Mouse (Mus musculus) hindbrain, embryonic 11.5 days (tissue): ENCODE results near the gene Gm21425. TPM values are rescaled to one million over a fixed set of nuclear protein-coding genes. Genes with fewer than 3 reads are reported as not detected.
"Not testable (repeated sequence)": the region's sequence is repeated elsewhere in the genome, so short reads cannot be mapped to it uniquely, and the experiment has no call there.

ENCODE experiments used
- ATAC-seq: fragments of 200-750 bp; cut with Nextera tagmentation; 2 replicates; pipeline ENCODE4 v1.8.0; 2017; ENCODE audit warnings: mild to moderate bottlenecking, moderate TSS enrichment, moderate library complexity; ENCODE audit not compliant: low FRiP score
- DNase-seq: peaks from one replicate; pipeline ENCODE4 v3.0.0-alpha.2; 2015; ENCODE audit warnings: low spot score
- H3K27ac ChIP-seq: fragments of 300-500 bp; sonication (generic); 2 replicates; pipeline ENCODE4 v1.5.1; 2014; ENCODE audit warnings: mild to moderate bottlenecking, low read depth, low read length
- H3K27me3 ChIP-seq: fragments of 300-500 bp; sonication (generic); 2 replicates; pipeline ENCODE4 v1.6.1; 2014; ENCODE audit warnings: mild to moderate bottlenecking, low read length, moderate library complexity, mixed read lengths; ENCODE audit not compliant: control insufficient read depth, insufficient read depth
- H3K36me3 ChIP-seq: fragments of 300-500 bp; sonication (generic); 2 replicates; pipeline ENCODE4 v1.6.1; 2014; ENCODE audit warnings: mild to moderate bottlenecking, low read length, moderate library complexity, mixed read lengths; ENCODE audit not compliant: control insufficient read depth, insufficient read depth
- H3K4me1 ChIP-seq: fragments of 300-500 bp; sonication (generic); replicated peaks from 2 replicates; pipeline ENCODE4 v1.6.1; 2014; ENCODE audit warnings: low read length, mixed read lengths; ENCODE audit not compliant: control insufficient read depth, insufficient read depth
- H3K4me2 ChIP-seq: fragments of 300-500 bp; sonication (generic); replicated peaks from 2 replicates; pipeline ENCODE4 v1.6.1; 2014; ENCODE audit warnings: mild to moderate bottlenecking, low read depth, low read length
- H3K4me3 ChIP-seq: fragments of 300-500 bp; sonication (generic); 2 replicates; pipeline ENCODE4 v1.5.1; 2014; ENCODE audit warnings: low read depth, low read length
- H3K9ac ChIP-seq: fragments of 300-500 bp; sonication (generic); 2 replicates; pipeline ENCODE4 v1.6.1; 2014; ENCODE audit warnings: low read depth, low read length
- H3K9me3 ChIP-seq: fragments of 300-500 bp; sonication (generic); 2 replicates; pipeline ENCODE4 v1.6.1; 2016; ENCODE audit warnings: low read length; ENCODE audit not compliant: control insufficient read depth
- WGBS: fragments of 180-500 bp; shearing (Covaris S2); extraction: QIAGEN DNeasy Blood & Tissue Kit; methylation state at CpG from one replicate; pipeline ENCODE4 v1.1.7; 2014; 5-methylcytosine and 5-hydroxymethylcytosine counted together
- polyA plus RNA-seq: library from polyadenylated mRNA; unstranded; fragments of >200 nt; fragmentation: Nextera tagmentation; extraction: Ambion mirVana; gene quantifications from 2 replicates; pipeline ENCODE4 v1.2.1, GENCODE M21; 2014

The Gm21425 gene
- polyA plus RNA-seq, result not detected in 2 replicates

DNA sequence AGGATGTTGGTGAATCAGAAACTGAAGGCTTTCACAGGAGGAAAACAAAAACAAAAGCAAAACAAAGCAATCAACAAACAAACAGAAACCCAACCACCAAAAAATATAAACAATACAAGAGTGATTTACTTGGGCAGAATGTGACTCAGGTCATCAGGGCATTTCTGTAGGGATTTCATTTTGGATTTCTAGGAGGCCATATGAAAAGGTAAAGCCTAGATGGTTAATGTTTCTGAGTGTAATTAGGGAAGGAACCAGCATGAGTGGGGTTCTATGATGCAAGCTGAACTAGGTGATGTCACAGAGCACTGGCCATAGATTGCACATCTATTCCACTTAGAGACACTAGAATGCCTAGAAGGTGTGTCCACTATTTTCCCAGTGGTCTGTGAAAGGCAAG, at the start of gene Gm21425:
Gm21425 (plus strand) TSS at position 301 of the 400 bp plus-strand sequence.
- H3K4me2 ChIP-seq, H3K9me3 ChIP-seq, H3K27me3 ChIP-seq, H3K4me1 ChIP-seq, DNase-seq, H3K36me3 ChIP-seq, ATAC-seq, H3K9ac ChIP-seq, H3K27ac ChIP-seq, H3K4me3 ChIP-seq: not testable (repeated sequence)

DNA sequence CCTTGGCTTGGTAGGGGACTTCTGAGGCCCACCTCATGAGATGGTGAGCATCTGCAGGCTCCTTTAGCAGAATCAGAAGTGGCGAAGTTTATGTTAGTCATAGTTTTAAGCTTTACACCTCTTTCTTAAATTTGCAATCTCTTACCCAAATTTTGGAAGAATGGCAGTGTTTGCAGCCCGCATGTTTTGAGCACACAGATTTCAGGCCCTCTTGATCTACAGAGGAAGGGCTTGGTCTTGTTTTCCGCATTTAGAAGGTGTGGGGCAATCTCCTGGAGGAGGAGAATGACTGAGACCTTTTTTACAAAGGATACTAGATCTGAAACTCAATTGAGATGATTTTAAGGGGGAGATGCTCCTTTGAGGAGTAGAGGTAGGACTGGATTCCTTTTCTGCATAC, 28.4 kb upstream of the Gm21425 start, which contains the start of gene Gm21891:
Gm21891 (minus strand) TSS at position 101 of the 400 bp plus-strand sequence.
- WGBS, result no CpG with 5 or more reads among the region's 3 CpGs
- ATAC-seq, H3K27ac ChIP-seq: not testable (repeated sequence)

More for the DNA sequence above, 28.4 kb upstream of the Gm21425 start, which contains the start of gene Gm21891:
- H3K9me3 ChIP-seq, H3K27me3 ChIP-seq, H3K36me3 ChIP-seq, DNase-seq, H3K4me3 ChIP-seq, H3K4me1 ChIP-seq, H3K9ac ChIP-seq, H3K4me2 ChIP-seq: not testable (repeated sequence)

Other genes starting within 250 kb of the Gm21425 start
- gene Gm20807, start 119.1 kb upstream of the Gm21425 start, polyA plus RNA-seq, result not detected in 2 replicates
- not detected in 2 replicates for gene Gm21891, start 28.5 kb upstream of the Gm21425 start, polyA plus RNA-seq
- not detected in 2 replicates for gene Gm21828, start 62.0 kb downstream of the Gm21425 start, polyA plus RNA-seq
- not detected in 2 replicates for gene Gm21440, start 90.4 kb downstream of the Gm21425 start, polyA plus RNA-seq
- gene Gm21454, start 90.5 kb downstream of the Gm21425 start, polyA plus RNA-seq, result not detected in 2 replicates
- not detected in 2 replicates for gene Gm21725, start 187.1 kb downstream of the Gm21425 start, polyA plus RNA-seq